Mouse (Mus musculus) left cerebral cortex, adult 2 months (tissue): Measurements from ENCODE around the gene Lsm6. TPM values are rescaled to one million over a fixed set of nuclear protein-coding genes. Genes with fewer than 3 reads are reported as not detected.
A peak's percentile ranks its signal among the peaks of the same experiment; 100 is the strongest.

ENCODE experiments used
- DNase-seq, 2 experiments: peaks; one replicate each; pipeline ENCODE4 v3.0.0; 2021 to 2022; ENCODE audit warnings: low spot score in 2 of 2, mixed read lengths in 1 of 2; ENCODE audit errors: extremely low spot score in 1 of 2
- H3K27ac ChIP-seq: fragments of 200-600 bp; 2 replicates; pipeline ENCODE4 v1.8.1; 2022
- H3K4me3 ChIP-seq: fragments of 200-600 bp; 2 replicates; pipeline ENCODE4 v1.8.1; 2022
- CTCF ChIP-seq: fragments of 200-600 bp; IDR thresholded peaks from 2 replicates; pipeline ENCODE4 v1.8.1; 2022; ENCODE audit warnings: antibody characterized with exemption, mild to moderate bottlenecking, moderate library complexity
- intact Hi-C: fragments of 180-260 bp; cut with DNase I; formaldehyde crosslinking; loops from one replicate; pipeline ENCODE4 v1.15.1; 2025
- long read RNA-seq, 2 experiments: library from polyadenylated mRNA; stranded (forward); transcript quantifications; one replicate each; pipeline ENCODE4 v2.0.0; 2021; ENCODE audit warnings: borderline mapping rate in 2 of 2
- total RNA-seq, 2 experiments: library from RNA; stranded (reverse); gene quantifications; 2 replicates each; pipeline ENCODE4 v1.2.3; 2021

Gene Lsm6
- 10 to 100 TPM; 50.5 to 52.3 TPM for total RNA-seq
- long read RNA-seq, experiment 1, transcript Lsm6-201 (4 exons, 2,107 nt): minor isoform, 16 of 60 reads
- long read RNA-seq, experiment 1, transcript Lsm6-203 (5 exons, 3,792 nt): major isoform, 27 of 60 reads
- long read RNA-seq, experiment 1, partial matches to known transcripts: 1 of 60 reads
- long read RNA-seq, experiment 1, other reads (novel, unspliced or antisense): 16 of 60 reads
- long read RNA-seq, experiment 2, transcript Lsm6-203 (5 exons, 3,792 nt): major isoform, 26 of 59 reads
- long read RNA-seq, experiment 2, transcript Lsm6-201 (4 exons, 2,107 nt): minor isoform, 12 of 59 reads
- long read RNA-seq, experiment 2, partial matches to known transcripts: 3 of 59 reads
- long read RNA-seq, experiment 2, other reads (novel, unspliced or antisense): 17 of 59 reads

- Histone ChIP-seq H3K27ac (peak within 1 kb of the TSS; percentile 86), H3K4me3 (peak within 1 kb of the TSS; percentile 81)
- DNase-seq: peak; percentile 99 to 100
- intact Hi-C loops: loop anchor here (2.0 to 5.0 kb wide), 3 partner anchors 208 to 577 kb away; partner anchors contain the start of genes Mmaa, Smad1 and Zfp827
- TF ChIP-seq CTCF: no peak
Observed at GRCm38 (mm10) chr8:78820673-78821310, at the start of gene Lsm6. Gene Lsm6, minus strand, starts transcription at chr8:78821140.

GRCm38 (mm10) chr8:78867036-78867435 lies 46.1 kb upstream of the Lsm6 start:
- no peak for TF ChIP-seq CTCF
- intact Hi-C loops: no loop called here
- Histone ChIP-seq H3K4me3 (no peak overlapping the region), H3K27ac (no peak overlapping the region)
- DNase-seq: no peak

- TF ChIP-seq CTCF: no peak
- no peak overlapping the region for H3K4me3 ChIP-seq
- DNase-seq: no peak
- H3K27ac ChIP-seq: no peak overlapping the region
- intact Hi-C loops: no loop called here
Observed at GRCm38 (mm10) chr8:78863001-78863400, 42.1 kb upstream of the Lsm6 start.

GRCm38 (mm10) chr8:78862046-78862445 lies 41.1 kb upstream of the Lsm6 start:
- TF ChIP-seq CTCF: no peak

GRCm38 (mm10) chr8:78860789-78861188 lies 39.8 kb upstream of the Lsm6 start:
- no peak for DNase-seq
- TF ChIP-seq CTCF: no peak

More at GRCm38 (mm10) chr8:78862046-78862445, 41.1 kb upstream of the Lsm6 start:
- no peak overlapping the region for H3K4me3 ChIP-seq
- DNase-seq: no peak
- no peak overlapping the region for H3K27ac ChIP-seq
- intact Hi-C loops: no loop called here

GRCm38 (mm10) chr8:78857421-78857820 lies 36.5 kb upstream of the Lsm6 start:
- no peak overlapping the region for H3K4me3 ChIP-seq
- no peak for TF ChIP-seq CTCF
- DNase-seq: no peak
- no peak overlapping the region for H3K27ac ChIP-seq
- intact Hi-C loops: no loop called here

More at GRCm38 (mm10) chr8:78860789-78861188, 39.8 kb upstream of the Lsm6 start:
- H3K4me3 ChIP-seq: no peak overlapping the region
- intact Hi-C loops: no loop called here
- no peak overlapping the region for H3K27ac ChIP-seq

GRCm38 (mm10) chr8:78852279-78852678 lies 31.3 kb upstream of the Lsm6 start:
- intact Hi-C loops: no loop called here
- no peak for DNase-seq
- Histone ChIP-seq H3K27ac (no peak overlapping the region), H3K4me3 (no peak overlapping the region)
- TF ChIP-seq CTCF: no peak

- intact Hi-C loops: no loop called here
- no peak for DNase-seq
- H3K27ac ChIP-seq: no peak overlapping the region
- no peak for TF ChIP-seq CTCF
- no peak overlapping the region for H3K4me3 ChIP-seq
Observed at GRCm38 (mm10) chr8:78847240-78847639, 26.3 kb upstream of the Lsm6 start.

GRCm38 (mm10) chr8:78844559-78844958 lies 23.6 kb upstream of the Lsm6 start:
- no peak for TF ChIP-seq CTCF
- H3K27ac ChIP-seq: no peak overlapping the region
- DNase-seq: no peak
- H3K4me3 ChIP-seq: no peak overlapping the region
- intact Hi-C loops: no loop called here

- Histone ChIP-seq H3K4me3 (no peak overlapping the region), H3K27ac (no peak overlapping the region)
- no peak for TF ChIP-seq CTCF
- intact Hi-C loops: no loop called here
- DNase-seq: no peak
Observed at GRCm38 (mm10) chr8:78838656-78839413, 17.9 kb upstream of the Lsm6 start.

- intact Hi-C loops: no loop called here
- Histone ChIP-seq H3K4me3 (no peak overlapping the region), H3K27ac (no peak overlapping the region)
- no peak for TF ChIP-seq CTCF
- no peak for DNase-seq
Observed at GRCm38 (mm10) chr8:78836091-78836490, 15.2 kb upstream of the Lsm6 start.

- no peak for DNase-seq
- Histone ChIP-seq H3K27ac (no peak overlapping the region), H3K4me3 (no peak overlapping the region)
- intact Hi-C loops: no loop called here
- no peak for TF ChIP-seq CTCF
Observed at GRCm38 (mm10) chr8:78828414-78828813, 7.5 kb upstream of the Lsm6 start.
